Mouse (Mus musculus) right cerebral cortex, postnatal 36 days (tissue): ENCODE measurements around the gene AA792892.
"Not testable (repeated sequence)": the region's sequence is repeated elsewhere in the genome, so short reads cannot be mapped to it uniquely, and the experiment has no call there.

ENCODE experiments used
- DNase-seq, 2 experiments: peaks; one replicate each; pipeline ENCODE4 v3.0.0; 2022; ENCODE audit warnings: low spot score in 2 of 2, mixed read lengths in 1 of 2

The AA792892 gene

DNA sequence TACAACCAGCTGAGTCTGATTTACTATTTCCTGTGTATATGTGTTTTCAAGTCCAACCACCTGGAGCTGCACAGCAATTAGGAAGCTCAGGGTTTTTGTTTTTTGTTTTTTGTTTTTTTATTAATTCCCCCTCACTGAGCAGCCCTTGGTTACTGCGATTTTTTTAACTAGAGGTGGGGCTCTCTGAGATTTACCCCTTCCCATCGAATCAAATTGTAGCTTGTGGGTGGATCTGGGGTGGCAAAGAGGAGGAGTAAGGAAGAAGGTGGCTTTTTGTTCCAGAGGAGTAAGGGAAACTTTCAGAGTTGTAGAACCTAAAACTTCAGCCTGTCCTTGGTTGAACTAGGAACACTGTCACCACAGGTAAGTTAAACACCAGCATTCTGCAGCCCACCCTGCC is at the start of gene AA792892:
Gene AA792892, plus strand, starts transcription at position 301 of the 400 bp plus-strand sequence.
- not testable (repeated sequence) for DNase-seq

DNA sequence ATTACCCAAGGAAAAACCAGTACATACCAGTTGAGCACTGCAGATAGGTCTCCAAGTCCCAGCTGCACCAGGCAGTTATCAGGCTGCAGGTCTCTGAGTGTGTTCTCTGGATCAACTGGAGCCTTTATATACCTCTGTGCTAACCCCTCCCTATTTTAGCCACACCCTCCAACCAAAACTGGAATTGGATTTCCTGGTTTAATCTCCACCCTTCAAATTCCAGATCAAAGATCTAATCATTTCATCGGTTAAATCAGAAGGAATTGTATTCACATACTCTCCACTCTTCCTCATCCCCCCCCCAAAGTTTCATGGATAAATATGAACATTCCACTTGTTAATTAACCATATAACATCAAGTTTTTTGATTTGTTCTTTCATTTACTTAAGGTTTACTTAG is 32.9 kb upstream of the AA792892 start, which contains the start of gene A430089I19Rik:
Gene A430089I19Rik, minus strand, starts transcription at position 101 of the 400 bp plus-strand sequence.
- not testable (repeated sequence) for DNase-seq

DNA sequence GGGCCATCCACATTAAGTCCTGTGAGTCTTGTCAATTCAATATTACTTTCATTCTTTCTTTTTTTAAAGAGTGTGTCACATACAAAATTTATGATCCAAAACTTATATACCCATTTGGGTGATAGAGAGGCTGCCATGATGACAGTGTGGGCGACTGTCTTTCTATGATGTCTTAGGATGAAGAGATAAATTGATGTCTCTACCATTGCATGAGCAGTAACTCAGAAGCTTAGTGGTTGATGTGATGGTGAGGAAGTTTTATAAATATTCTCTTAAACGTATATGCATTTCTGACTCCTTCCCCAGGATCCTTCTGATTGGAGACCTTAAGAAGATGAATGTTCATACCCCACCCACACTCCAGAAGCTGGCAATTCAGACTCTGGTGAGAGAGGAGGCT is 25.4 kb upstream of the AA792892 start, which contains the start of gene Gm6502:
Gene Gm6502, plus strand, starts transcription at position 301 of the 400 bp plus-strand sequence.
- not testable (repeated sequence) for DNase-seq
